Mouse (Mus musculus): ENCODE measurements around the gene Olfr1124.

GRCm38 (mm10) chr2:87437731-87438130 lies 7.7 kb downstream of the Olfr1124 start:
- TF ChIP-seq HCFC1 (IDR thresholded peaks at IDR 0.05; ENCODE audit: borderline replicate concordance, insufficient read depth, low read length) (no peak), CHD2 (IDR thresholded peaks at IDR 0.05; ENCODE audit: low read depth, low read length) (no peak), ZC3H11A (IDR thresholded peaks at IDR 0.05; ENCODE audit: borderline replicate concordance, low read depth, low read length) (no peak), MAFK (IDR thresholded peaks at IDR 0.05; ENCODE audit: insufficient read depth, low read depth, low read length) (no peak)

Data from ES-E14 (cell line).